Mouse (Mus musculus): ENCODE measurements around the gene Med27.

Gene Med27

DNA sequence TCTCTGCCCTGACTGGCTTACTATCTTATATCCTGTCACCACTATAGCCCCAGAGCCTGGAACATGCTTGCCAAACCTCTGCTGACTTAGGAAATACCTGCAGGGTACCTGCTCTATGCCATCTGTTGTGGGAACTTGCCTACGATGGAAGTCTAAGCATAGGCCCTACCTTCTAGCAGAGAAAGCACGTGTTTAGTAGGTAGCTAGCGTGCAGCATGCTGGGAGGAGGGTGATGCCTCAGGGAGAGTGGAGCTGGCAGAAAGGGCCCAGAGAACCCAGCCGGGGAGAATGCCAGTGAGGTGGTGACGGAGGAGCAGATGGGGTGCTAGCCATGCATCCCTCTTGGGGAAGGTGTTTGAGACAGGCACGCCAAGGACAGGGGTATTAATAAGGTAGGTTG lies 89.8 kb downstream of the Med27 start:
- DNase-seq (ENCODE audit: extremely low read depth, low read depth), result no peak

DNA sequence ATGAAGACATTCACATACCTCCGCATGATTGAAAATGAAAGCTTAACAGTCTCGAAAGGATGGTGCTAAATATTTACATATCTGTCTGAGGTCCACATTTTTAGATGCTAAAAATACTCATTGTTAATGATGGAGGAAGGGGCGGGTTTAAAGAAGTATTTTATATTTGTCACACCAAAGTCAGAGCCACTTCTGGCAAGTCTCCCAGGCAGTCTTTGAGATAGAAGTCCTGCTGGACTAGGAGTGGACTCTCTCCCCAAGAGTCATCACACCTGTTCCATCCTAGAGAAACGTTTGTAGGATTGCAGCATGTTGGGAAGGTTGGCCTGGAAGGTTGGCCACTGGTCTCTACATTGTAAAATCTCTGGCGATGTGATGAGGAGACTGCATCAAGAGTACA lies 90.5 kb downstream of the Med27 start:
- no peak for DNase-seq (ENCODE audit: extremely low read depth, low read depth)

DNA sequence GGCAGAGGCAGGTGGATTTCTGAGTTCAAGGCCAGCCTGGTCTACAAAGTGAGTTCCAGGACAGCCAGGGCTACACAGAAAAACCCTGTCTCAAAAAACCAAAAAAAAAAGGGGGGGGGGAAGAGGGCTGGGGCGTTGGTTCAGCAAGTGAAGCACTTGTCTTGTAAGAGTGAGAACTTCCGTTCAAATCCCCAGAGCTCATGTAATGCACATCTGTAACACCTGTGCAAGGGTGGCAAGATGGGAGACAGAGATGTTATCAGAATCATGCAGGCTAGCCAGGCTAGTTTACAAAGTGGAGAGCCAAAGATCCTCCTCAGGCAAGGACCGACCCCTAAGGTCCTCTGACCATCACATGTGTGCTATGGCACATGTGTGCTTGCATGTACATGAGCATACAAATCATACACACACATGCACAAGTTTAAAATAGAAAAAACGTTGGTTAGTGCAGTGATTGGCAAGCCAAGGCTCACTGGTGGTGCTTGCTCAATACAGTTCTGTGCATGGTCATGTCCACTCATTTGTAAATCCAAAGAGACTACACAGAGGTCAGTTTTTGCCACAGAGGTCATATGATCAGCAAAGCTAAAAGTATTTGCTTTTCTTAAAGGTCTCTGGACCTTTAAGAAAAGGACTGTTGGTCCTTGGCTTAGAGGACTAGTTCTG lies 91.4 kb downstream of the Med27 start:
- no peak for DNase-seq (ENCODE audit: extremely low read depth, low read depth)

DNA sequence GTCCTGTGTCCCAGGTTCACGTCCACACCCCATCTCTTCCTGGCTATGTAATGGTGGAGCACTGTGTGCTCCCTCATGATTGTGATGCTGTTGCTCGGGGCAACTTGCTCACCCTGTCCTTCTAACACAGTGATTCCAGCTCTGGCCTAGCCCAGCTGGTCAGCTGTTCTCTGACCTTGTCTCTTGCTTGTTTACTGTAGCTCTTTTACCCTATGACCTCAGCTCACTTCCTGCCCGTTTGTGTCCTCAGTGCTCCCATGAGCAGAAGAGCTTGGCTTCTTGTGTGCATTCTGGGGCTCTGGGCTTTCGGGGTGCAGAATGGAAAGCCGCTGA lies 91.9 kb downstream of the Med27 start:
- DNase-seq (ENCODE audit: extremely low read depth, low read depth), result no peak

DNA sequence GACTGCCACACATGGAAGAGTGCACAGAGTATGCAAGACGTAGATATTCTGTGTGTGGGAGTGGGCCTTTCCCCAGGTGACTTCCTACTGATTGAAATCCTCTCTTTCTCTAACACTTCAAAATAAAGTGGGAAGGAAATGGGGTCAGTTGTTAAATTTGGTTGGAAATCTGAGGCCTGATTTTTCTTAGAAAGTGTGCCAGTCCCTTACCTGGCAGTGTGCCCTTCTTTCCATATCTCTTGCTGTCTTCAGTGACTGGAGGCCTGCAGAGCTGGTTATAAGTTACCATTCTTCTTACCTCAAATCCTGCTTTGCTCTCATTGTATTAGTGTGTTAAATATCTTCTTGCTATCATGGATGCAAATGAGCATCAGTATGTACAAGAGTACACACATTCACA lies 92.4 kb downstream of the Med27 start:
- no peak for DNase-seq (ENCODE audit: extremely low read depth, low read depth)

DNA sequence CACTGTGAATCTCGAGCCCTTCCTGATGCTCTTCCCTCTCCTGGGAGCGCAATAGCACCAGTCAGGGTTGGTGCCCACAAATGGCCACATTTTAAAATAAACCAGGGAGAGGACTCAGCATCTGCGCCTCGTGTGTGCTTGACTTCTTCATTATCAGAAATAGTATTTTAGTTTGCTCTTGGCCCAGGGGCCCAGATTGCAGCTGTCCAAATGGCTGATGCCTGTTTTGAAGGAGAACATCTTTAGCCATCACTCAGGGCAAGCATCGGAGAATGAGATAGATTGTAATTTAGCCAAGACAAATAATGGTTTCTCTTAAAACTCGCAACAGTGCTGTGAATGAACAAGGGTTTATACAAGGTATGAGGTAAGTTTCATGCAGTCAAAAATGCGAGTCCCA lies 92.8 kb downstream of the Med27 start:
- DNase-seq (ENCODE audit: extremely low read depth, low read depth), result no peak

DNA sequence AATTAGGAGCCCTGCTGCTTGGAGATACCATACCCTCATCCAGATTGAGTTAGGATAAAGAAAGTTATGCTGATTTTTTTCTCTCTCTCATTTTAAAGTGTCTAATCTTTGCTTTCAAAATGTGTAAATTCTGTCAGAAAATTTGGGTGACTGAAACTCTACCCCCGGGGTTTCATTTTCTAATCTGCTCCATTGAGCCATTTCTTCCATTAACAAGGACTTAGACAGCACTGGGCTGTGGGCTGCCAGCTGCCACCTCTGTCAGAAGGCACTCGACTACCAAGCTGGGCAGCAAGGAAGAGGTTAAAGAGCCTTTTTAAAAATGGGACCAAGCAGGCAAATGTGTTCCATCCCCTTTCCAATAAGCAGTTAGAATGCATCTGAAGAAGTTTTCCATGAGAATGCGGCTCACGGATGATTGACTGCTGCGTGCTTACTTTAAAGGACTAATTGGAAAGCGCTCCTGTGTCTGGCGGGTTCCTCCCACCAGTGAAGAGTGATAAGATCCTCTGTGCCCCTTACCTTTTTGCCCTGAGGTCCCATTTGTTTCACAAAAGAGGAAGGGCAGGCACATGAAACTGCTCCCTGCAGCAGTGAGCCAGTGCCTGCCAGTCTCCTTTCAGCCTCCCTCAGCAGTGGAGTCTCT lies 93.4 kb downstream of the Med27 start:
- DNase-seq (ENCODE audit: extremely low read depth, low read depth), result no peak

DNA sequence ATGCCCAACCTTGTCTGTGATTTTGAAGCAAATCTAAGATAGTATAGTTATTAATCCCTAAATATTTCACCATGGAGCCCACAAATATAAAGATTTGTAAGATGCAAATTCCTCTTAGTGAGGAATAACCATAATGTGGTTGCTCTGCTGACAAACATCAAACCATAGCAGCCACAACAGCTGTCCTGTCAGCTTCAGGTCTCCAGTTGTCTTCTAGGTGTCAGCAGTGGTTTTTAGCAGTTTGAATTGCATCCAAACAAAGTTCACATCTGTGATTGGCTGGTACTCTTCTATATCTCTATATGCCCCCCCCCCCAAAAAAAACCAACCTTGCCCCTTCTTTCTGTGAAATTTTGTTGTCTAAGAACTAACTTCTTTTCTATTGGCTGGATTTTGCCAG lies 95.7 kb downstream of the Med27 start:
- DNase-seq (ENCODE audit: extremely low read depth, low read depth), result no peak

DNA sequence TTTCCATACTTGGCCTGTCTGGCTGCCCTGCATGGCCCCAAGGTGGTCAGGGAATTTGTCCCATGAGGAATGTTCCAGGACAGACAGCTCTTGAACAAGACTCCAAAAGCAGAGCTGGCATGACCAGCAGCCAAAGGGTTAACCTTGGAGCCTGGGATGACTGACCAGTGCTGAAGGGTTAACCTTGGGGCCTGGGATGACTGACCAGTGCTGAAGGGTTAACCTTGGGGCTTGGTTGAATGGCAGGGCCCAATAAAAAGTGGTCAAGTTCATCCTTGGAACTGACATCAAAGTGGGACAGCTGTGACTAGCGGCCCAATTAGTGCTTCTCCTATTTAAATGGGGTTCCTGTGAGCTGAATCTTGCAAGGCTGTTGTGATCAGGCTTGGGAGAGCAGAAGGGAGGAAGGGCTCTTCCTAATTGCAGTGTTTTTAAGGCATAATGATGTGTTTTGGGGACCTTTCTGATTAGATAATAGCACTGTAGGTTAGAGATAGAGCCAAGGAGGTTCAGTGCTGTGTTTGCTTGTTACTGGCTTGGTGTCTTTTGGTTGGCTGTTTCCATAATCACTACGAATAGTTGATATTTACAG lies 97.1 kb downstream of the Med27 start:
- no peak for DNase-seq (ENCODE audit: extremely low read depth, low read depth)

DNA sequence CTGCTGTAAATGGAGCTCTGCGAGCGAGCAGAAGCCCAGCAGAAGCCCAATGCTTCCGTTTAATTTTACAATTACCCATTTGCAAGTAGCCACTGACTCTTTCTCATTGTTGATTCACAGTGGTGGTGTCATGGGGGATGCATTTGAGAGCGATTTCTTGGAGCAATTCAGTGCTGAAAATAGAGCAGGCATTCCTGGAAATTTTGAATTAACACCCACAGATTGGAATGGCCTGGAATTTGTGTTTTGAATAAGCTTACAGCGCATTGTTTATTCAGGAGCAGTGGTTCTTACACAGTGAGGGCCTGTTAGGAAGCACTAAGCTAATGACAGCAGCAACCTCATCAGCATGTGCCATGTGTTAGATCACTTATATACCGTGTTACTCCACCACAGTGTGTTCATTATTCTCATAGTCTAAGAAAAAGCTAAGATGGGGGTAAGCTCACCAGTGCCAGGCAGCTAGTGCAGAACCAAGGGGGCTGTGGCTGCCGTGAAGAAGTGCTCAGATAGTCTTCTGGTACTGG lies 101.9 kb downstream of the Med27 start:
- DNase-seq (ENCODE audit: extremely low read depth, low read depth), result no peak

DNA sequence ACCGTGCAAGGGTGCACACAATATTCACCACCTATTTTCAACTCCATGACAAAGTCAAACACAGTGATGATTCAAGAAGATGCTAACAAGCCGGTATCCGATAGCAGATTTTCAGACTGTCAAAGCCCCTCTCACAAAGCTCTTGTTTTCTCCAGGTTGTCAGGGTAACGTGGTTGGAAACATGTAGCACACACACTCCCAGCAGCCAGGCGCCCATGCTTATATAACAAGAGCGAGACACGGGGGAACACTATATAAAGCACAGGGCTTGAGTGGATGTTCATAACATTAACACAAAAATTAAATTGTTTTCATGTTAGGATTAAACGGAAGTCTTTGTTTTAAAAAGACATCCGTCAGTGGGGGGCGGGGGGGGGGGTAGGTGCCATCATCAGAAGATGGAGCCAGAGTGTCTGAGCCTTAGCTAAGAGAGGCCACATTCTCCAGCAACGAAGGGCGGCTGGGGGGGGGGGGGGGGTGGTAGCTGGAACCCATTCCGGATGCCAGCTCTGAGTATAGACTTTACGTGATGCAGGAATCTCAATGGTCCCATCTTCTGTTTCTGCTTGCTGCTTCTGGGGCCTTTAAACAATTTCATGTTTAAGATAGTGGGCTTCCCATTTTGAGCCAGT lies 104.9 kb downstream of the Med27 start:
- no peak for DNase-seq (ENCODE audit: extremely low read depth, low read depth)

DNA sequence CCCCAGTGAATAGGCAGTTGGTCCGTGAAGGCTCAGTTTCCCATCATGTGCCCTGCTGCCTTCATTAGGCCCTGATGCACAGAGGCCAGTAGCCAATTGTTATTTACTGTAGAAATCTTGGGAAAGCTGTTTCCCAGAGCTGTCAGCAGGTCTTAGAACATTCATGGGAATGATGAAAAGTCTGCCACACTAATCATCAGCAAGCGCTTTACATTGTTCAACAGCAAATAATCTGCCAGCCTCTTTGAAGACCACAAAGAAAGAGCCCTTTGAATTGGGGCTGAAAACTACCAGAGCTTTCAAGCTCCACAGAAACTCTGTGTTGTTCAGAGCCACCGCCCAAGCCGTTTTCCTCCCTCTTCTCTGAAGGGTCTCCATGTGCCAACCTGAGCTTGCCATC lies 106.8 kb downstream of the Med27 start:
- DNase-seq (ENCODE audit: extremely low read depth, low read depth), result no peak

DNA sequence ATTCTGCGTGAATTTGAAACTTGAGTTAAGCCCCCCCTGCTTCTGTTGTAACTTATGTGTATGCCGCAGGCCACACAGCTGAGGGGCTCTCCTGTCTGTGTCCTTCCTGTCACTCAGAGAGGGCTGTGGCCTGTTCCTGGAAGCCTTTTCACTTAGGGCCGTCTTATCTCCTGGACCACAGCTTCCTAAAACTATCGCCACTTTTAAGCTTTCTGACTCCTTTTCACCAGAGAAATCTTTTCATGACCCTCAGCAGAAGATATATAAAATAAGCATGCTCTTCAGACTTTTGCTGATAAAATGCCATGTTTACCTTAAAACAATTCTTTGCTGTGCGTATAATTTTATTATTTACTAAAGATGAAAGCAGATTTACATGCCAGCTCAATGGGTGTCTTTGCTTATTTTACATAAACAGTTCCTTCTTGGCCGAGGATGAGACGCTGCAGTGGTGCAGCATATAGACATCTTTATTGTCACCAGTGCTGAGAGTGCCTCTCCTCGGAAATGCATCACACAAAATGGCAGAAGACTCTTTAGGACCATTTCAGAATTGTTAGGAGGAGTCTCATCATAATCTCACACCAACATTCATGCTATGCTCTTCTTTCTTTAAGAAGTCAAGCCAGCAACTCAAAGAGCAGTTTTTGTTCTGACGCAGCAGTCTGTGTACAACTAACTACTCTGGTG lies 110.2 kb downstream of the Med27 start:
- DNase-seq (ENCODE audit: extremely low read depth, low read depth), result peak; percentile 47

DNA sequence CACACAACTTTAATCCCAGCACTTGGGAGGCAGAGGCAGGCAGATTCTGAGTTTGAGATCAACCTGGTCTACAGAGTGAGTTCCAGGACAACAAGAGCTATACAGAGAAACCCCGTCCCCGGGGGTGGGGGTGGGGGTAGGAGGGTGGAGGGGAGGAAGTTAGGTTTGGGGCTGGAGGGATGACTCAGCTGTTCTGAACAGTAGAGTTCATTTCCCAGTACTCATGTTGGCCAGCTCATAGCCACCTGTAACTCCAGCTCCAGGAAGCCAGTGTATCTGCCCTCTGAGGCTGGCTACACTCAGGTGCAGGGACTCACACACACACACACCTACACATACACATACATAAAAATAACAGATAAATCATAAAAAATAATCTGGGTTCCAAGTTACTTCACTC lies 111.1 kb downstream of the Med27 start:
- no peak for DNase-seq (ENCODE audit: extremely low read depth, low read depth)

DNA sequence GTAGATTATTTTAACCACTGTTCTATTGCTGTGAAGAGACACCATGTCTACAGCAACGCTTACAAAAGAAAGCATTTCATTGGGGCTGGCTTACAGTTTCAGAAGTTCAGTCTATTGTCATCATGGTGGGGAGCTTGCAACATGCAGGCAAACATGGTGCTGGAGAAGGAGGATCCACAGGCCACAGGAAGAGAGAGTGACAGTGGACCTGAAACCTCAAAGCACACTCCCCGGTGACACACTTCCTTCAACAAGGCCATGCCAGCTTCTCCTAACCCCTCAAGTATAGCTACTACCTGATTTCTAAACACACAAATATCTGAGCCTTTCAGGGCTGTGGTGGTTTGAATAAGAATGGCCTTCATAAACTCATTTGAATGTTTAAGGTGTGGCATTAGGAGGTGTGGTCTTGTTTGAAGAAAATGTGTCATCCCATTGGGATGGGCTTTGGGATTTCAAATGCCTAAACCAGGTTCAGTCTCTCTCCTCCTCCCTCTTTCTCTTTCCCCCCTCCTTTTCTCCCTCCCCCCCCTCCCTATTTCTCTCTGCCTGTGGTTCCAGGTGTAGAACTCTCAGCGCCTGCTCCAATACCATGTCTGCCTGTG lies 111.8 kb downstream of the Med27 start:
- no peak for DNase-seq (ENCODE audit: extremely low read depth, low read depth)

DNA sequence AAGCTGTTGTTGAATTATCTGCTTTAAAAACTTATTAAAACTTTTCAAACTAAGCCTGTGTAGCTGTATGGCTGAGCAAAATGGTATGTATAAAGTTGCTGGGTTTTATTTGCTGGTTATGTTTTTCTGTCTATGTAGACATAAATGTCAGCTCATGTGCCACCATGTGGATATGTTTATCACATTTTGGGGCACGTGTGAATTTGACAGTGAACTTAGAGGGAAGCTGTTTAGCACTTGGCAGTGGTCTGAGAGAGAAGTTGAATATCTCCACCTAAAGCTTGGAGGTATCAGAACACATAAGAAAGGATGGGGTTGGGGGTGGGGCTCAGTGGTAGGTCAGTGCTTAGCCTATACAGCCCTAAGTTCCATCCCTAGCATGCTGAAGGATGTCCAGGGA lies 113.0 kb downstream of the Med27 start:
- no peak for DNase-seq (ENCODE audit: extremely low read depth, low read depth)

DNA sequence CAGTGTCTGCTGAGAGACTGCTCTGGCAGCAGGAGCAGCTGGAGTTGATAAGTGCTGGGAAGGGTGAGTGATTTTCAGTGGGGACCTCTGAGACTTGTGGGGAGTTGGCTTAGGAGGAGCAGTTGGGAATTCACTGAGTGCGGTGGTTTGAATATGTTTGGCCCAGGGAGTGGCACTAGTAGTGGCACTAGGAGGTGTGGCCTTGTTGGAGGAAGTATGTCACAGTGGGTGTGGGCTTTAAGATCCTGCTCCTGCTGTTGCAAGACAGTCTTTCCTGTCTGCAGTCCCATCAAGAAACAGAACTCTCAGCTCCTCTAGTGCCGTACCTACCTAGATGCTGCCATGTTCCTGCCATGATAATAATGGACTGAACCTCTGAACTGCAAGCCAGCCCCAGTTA lies 115.2 kb downstream of the Med27 start:
- DNase-seq (ENCODE audit: extremely low read depth, low read depth), result no peak

DNA sequence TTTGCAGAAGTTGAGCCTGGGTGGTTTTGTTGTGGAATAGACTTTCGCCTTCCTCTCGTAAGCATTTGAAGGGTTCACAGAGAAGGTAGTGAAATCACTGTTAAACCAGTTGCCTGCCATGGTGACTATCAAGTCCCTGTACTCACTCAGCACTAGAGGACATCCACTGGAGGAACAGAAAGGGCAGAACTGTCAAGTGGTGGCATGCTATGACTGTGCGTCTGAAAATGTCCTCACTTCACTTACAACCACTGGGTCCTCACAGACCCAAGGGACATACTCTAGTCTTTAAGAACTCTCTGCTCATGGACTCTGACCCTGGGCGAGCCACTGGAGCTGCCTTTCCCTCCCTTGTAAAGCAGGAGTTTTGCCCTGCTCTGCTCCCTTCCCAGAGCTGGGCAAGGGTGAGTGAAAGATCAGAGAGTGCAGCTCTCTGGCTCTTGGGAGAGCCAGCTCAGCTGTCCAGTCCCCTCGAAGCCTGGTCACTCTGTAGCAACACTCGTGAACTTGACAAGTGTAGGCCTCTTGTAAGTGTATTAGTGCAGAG lies 116.5 kb downstream of the Med27 start:
- no peak for DNase-seq (ENCODE audit: extremely low read depth, low read depth)

DNA sequence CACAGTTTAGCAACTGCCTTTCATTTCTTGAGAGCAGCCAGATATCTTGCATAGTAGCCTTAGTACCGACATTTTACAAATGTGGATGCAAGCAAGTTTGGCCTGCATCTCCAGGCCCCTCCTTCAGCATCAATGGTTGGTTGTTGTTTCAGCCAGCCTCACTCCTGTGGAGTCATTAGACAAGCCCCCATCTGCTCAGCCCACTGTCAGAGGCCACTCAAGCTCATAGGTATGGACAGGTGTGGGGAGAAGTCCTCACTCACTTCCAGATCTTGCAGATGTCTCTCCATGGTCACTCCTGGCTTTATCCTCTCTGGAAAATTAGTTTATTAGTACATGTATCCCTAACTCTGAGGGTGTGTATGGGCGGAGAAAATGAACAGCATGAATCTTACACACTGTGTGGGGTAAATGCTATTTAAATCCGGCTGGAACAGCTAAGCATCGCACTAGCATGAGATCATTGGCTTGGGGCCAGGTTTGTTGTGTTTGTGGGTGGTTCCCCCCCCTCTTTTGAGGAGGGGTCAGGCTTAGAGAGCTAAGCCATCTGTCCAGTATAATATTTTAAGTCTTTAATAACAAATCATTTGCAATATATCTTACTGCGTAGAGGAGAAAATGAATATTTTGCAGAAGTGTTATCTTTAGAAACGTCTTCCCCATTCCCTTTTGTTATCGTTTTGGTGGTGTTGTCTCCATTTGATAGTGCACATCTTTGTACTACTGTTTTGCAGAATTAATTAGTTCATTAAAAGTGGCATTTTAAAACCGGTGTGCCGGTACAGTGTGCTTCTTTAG lies 118.4 kb downstream of the Med27 start:
- DNase-seq (ENCODE audit: extremely low read depth, low read depth), result no peak

DNA sequence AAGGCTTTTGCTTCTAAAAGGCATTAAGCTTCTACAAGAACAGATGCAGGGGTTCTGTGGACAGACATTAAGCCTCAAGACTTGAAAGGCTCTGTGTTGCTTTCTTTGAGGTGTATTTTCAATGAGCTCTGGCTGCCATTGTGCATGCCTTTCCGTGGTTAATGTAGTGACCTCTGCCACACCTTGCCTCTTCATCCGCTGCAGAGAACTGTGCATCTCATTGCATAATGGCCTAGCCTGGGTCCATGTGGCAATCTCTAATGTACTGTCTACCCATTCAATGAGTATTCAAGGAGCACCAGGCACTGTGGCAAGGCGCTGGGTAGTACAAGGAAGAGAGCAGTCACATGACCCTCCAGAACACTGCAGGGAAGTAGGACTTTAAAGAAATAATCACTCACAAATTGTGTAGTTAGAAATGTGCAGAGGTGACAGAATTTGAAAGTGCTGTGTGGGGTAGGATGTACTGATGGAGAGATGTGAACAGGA lies 119.1 kb downstream of the Med27 start:
- no peak for DNase-seq (ENCODE audit: extremely low read depth, low read depth)
